Mouse (Mus musculus): ENCODE measurements at regions not wholly inside any gene's neighbourhood (a gene's known extent, or its start where the extent isn't known, plus 50 kb on each side); places are given as distances from the start of the nearest gene placed in this dataset.
A peak's percentile ranks its signal among the peaks of the same experiment; 100 is the strongest.
"Not testable (repeated sequence)": the region's sequence is repeated elsewhere in the genome, so short reads cannot be mapped to it uniquely, and the experiment has no call there.

GRCm38 (mm10) chr4:9724801-9725200, 1149.5 kb upstream of the 2610301B20Rik start:
- DNase-seq = not testable (repeated sequence)

GRCm38 (mm10) chr4:9737691-9738090, 1136.6 kb upstream of the 2610301B20Rik start:
- DNase-seq = no peak

GRCm38 (mm10) chr4:9747411-9747938, 1126.8 kb upstream of the 2610301B20Rik start:
- DNase-seq = no peak

DNA sequence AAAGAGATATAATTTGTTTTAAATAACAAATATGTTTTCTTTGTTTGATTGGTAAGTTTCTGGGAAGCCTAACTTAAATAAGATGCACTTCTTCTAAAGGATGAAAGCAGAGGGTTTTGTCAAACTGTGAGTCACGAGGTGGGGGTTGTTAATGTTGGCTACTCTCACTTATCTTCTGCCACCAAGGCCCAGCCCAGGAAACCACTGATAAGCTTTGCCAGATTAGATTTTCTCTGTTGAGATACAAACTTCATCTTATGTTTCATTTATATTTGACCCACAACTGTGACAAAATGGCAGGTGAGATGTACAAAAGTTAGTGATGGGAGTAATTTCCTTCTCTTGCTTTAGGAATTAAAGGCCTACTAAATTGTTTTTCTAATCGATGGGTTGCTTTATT, 1126.2 kb upstream of the 2610301B20Rik start:
- DNase-seq = no peak

- DNase-seq = no peak
Observed at GRCm38 (mm10) chr4:9749877-9750276, 1124.4 kb upstream of the 2610301B20Rik start.

- no peak for DNase-seq
Observed at GRCm38 (mm10) chr4:9750404-9750803, 1123.9 kb upstream of the 2610301B20Rik start.

DNA sequence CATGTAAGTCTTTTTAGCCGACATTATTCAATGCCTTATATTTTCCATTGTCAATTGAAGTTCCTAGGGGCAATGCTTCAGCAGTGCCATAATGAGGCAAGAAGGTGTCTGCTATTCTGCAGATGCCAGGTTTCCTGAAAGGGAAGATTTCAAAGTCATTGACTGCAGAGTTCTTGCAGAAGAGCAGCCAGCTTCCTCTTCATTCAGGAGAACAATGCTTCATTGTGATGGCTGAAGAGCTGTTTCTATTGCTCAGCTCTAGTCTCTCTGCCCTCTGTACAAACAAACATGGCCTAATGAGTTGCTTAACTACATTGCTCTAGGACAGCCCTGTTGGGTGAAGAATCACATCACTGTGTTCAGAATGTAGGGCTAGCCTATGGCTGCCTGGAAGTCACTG, 1111.0 kb upstream of the 2610301B20Rik start:
- DNase-seq = no peak

DNA sequence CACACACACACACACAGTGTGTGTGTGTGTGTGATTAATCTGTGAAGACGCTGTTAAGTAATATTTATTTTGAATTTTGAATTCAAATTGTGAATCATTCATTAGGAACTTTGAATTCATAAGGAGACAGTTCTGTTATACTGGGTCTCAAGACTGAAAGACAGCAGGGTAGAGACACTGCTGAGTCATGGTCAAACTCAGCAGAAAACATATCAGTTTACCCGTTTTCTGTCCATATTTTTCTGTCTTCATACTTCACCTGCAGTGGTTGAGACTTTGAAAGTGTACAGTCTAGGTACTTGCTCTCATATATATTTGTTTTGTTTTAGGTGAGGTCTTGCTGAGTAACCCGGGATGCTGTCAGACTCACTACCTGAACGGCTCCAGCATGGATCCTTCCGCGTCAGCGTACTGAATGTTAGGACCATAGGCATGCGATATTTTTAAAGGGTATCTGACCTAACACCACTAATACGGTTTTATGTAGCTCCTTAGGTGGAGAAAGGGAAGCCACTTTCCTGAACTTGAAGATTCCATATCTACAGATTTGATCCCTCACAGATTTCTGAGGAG, 1104.6 kb upstream of the 2610301B20Rik start:
- DNase-seq = no peak

DNA sequence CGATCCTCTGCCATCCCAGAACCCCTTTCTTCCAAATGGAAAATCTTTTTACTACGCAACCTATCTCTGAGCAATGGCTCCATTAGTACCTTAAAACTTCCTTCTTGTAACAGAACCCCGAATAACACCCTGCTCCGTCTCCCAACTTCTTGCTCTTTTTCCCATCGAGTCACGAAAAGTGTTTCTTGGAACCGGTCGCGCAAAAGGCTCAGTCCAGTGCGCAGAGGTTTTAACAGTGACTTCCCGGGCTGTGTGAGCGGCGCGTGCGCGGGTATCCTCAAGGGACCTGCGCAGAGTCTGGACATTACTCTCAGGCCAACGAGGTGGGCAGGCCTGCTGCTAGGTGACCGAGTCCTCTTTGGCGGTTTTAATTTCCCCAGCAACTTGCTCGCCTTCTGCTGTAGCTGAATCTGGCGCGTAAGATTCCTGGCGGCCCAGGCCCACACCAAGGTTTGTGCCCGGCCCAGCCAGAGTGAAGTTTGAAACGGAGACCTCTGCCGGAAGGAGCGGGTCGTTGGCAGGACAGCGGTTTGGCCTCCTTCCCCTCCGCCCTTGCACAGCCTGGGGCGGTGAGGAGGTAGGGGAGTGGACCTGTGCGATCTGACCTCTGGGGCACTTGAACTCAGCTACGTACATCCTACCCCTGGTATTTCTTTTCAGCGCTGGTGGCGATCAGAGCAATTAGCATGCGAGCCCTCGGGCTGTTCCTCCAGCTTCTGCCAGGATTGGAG, 1103.8 kb upstream of the 2610301B20Rik start:
- peak; percentile 19 for DNase-seq

DNA sequence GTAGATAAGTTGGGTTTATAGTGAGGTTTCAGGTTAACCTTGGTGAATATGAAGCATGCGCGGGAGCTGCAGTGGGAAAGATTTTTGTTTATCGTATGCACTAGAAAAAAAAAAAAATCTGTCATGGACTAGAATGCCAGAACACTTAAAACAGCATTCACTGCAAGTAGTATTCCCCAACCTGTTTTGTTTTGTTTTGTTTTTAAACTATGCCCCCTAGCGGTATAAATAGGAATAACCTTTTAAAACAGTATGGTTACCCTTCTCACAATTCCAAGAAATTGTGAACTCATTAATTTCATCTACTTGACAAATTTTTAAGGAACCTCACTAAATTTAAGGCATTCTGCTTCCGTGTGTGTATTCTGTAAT, 1103.2 kb upstream of the 2610301B20Rik start:
- no peak for DNase-seq

DNA sequence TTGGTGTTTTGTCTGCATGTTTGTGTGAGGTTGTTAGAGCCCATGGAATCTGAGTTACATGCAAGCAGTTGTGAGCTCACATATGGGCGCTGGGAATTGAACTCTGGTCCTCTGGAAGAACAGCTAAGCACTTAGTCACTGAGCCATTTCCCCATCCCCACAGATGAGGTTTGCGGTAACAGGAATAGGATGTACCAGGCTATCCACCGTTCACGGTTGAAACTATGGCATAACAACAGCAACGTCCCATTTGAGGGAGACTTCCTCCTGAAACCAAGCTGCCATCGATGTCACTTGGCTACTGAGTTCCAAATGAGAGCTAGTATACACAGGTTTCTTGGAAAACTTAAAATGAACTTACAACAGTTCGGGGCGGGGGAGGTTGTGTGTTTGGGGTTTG, 1095.9 kb upstream of the 2610301B20Rik start:
- DNase-seq = no peak

DNA sequence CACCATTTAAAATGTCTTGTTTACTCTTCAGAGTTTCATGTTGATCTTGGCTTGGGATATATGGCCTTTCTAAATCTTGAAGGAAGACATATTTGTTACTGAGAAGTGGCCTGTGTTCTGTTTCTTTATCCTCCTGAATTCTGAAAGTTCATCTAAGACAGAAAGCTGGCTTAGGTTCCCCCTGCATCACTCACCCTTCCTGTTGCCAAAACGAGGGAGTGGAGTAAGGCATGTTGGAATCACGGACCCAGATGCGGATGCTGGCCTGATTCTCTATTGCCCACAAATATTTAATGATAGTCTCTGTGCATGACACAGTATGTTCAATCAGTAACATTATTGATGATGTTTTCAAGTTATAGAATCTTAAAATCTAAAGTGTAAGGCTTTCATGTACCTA, 1094.7 kb upstream of the 2610301B20Rik start:
- DNase-seq = no peak

DNA sequence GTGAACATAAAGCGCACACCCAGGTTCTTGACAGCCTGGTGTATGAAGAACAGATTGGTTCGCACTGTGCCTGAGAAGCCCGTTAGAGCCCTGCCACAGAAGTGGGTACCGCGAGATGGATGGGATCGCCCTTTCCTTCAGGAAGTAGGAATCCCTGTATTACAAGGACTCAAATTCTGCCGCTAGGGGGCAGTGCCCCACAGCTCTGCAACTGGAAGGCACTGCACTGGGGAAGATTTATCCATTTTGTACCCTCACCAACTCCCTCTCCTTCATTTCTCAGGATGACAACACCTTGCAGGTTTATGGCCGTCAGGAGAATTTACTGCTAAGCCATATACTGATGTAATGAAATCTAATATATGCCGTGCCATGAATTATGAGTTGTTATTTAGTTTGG, 1094.1 kb upstream of the 2610301B20Rik start:
- peak; percentile 89 for DNase-seq

DNA sequence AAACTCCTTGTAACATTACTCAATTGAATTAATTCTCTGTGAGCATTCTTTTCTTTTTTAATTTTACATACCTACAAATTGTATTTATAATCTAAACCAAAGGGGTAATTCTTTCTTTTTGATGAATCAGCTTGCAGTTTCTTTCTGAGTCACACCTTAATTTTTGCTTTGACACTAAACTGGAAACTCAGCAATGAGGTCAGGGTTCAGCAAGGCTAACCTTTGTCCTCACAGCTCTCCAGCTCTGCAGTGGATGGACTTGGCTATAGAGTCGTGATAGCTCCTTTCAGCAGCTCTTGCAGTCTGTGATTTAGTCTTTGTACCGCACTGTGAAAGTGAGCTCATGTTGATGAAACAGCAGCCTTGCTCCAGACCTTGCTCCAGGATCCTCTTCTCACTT, 1093.0 kb upstream of the 2610301B20Rik start:
- DNase-seq = no peak

DNA sequence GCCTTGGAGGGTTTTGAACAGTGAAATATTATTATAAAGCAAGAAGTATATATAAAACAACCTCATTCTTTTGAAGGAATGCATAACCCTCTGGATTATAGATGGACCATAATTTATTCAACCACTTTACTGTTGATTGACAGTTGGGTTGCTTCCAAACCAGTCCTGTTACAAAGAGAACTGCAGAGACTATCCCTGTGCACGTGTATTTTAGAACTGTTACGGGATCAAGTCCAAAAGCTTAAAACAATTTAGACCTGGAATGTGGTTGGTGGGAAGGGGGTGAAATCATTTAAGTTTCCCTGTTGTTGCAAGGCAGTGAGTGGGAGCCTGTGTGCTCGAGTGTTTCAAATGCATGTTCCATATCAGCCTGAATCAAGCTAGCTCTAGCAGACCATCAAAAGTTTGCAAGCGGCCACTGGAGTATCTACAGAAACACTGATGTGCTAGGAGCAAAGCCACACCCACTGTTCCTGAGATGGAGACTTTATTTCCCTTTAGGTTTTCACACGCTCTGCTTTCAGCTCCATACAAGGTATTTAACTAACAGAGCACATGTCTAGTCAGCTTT, 1086.4 kb upstream of the 2610301B20Rik start:
- no peak for DNase-seq

DNA sequence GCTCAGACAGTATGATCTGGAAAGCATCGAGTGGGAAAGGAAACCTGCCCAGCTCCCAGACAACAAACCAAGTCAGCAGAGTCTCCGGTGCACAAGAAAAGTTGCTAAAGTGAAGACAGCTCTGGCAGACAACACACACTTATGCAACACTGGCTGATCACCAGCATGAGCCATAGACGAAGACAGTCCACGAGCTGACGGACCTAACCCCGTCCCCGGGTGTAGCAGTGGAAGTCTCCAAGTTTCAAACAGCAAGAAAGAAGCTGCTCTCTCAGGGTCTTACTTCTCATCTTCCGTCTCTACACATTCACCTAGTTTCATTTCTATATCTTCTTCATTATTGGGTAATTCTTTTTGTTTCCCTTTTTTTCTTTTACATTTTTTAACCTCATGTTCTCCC, 1083.8 kb upstream of the 2610301B20Rik start:
- DNase-seq = no peak
